Mouse (Mus musculus) neural tube, embryonic 13.5 days (tissue): ENCODE measurements around the gene Begain. TPM values are rescaled to one million over a fixed set of nuclear protein-coding genes. Genes with fewer than 3 reads are reported as not detected.

Experiments
- ATAC-seq: fragments of 200-750 bp; cut with Nextera tagmentation; 2 replicates; pipeline ENCODE4 v1.8.0; 2017; ENCODE audit warnings: low read depth, mild to moderate bottlenecking, moderate TSS enrichment, moderate library complexity
- H3K27ac ChIP-seq: fragments of 300-500 bp; sonication (generic); replicated peaks from 2 replicates; pipeline ENCODE4 v1.5.1; 2015; ENCODE audit warnings: moderate library complexity, mild to moderate bottlenecking, inconsistent platforms
- H3K27me3 ChIP-seq: fragments of 300-500 bp; sonication (generic); 2 replicates; pipeline ENCODE4 v1.6.1; 2015; ENCODE audit warnings: mild to moderate bottlenecking, inconsistent platforms
- H3K36me3 ChIP-seq: fragments of 300-500 bp; sonication (generic); 2 replicates; pipeline ENCODE4 v1.6.1; 2015; ENCODE audit warnings: mild to moderate bottlenecking, inconsistent platforms
- H3K4me1 ChIP-seq: fragments of 300-500 bp; sonication (generic); replicated peaks from 2 replicates; pipeline ENCODE4 v1.6.1; 2015; ENCODE audit warnings: inconsistent platforms
- H3K4me2 ChIP-seq: fragments of 300-500 bp; sonication (generic); 2 replicates; pipeline ENCODE4 v1.6.1; 2015; ENCODE audit warnings: inconsistent platforms, mild to moderate bottlenecking, moderate library complexity
- H3K4me3 ChIP-seq: fragments of 300-500 bp; sonication (generic); 2 replicates; pipeline ENCODE4 v1.5.1; 2015; ENCODE audit warnings: mild to moderate bottlenecking, inconsistent platforms
- H3K9ac ChIP-seq: fragments of 300-500 bp; sonication (generic); 2 replicates; pipeline ENCODE4 v1.6.1; 2015; ENCODE audit warnings: moderate library complexity, mild to moderate bottlenecking, inconsistent platforms
- H3K9me3 ChIP-seq: fragments of 300-500 bp; sonication (generic); 2 replicates; pipeline ENCODE4 v1.6.1; 2016; ENCODE audit warnings: inconsistent platforms
- WGBS: fragments of 180-500 bp; shearing (Covaris S2); methylation state at CpG from one replicate; pipeline ENCODE4 v1.1.7; 2015; 5-methylcytosine and 5-hydroxymethylcytosine counted together
- polyA plus RNA-seq: library from polyadenylated mRNA; unstranded; fragments of >200 nt; fragmentation: Nextera tagmentation; extraction: Ambion mirVana; gene quantifications from 2 replicates; pipeline ENCODE4 v1.2.1, GENCODE M21; 2015

The Begain gene
- polyA plus RNA-seq, 1 experiment from 2014 or later, result 25.0 TPM

DNA sequence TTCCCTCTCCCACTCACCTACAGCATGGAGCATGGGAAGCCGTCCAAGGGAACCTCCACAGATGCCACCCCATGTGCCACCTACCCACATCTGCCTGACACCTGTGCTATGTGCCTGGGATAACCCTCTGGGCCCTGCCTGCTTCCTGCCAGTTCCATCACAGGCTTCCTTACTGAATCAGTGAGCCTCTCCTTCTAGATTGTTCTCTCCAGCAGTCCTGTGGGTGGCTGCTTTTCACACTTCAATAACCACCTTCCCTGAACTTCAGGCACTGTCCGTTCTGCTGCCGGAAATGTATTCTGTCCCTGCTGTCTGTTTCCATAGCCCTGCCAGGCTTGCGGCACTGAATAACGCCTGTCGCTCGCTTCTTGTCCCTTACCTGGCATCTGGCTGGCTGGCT lies 22.4 kb downstream of the Begain start:
- ATAC-seq, result no peak
- WGBS, result 82% methylated on average over 7 of the region's 7 CpGs

DNA sequence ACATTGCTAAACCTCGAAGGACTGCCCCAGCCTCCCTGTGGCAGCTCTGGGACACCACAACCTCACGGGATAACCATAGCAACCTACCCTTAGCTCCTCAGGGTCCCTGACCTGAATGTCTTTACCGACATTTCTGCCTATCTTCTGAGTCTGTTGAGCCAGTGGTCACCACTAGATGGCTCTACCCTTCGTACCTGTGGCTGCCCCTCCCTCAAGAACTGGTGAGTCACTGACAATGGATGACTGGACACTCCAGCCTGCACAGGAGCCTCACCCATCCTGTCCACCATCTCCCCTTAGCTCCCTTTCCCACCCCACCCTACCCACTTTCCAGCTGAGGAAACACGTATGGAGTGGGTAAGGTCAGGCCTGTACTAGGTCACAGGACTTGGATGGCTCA lies 23.5 kb downstream of the Begain start:
- no peaks in the 10 kb centered on the region for H3K36me3 ChIP-seq
- 27% methylated on average over 5 of the region's 5 CpGs for WGBS
- H3K9ac ChIP-seq, result no peak overlapping the region
- no peaks in the 10 kb centered on the region for H3K4me1 ChIP-seq
- peak; percentile 24; the same call in 1 of the 2 replicates for ATAC-seq
- H3K9me3 ChIP-seq, result no peaks in the 10 kb centered on the region
- H3K27me3 ChIP-seq, result peaks cover 45% of the 10 kb centered on the region
- H3K27ac ChIP-seq, result no peak overlapping the region
- no peak overlapping the region for H3K4me3 ChIP-seq
- H3K4me2 ChIP-seq, result no peak overlapping the region

More for the DNA sequence above, 22.4 kb downstream of the Begain start:
- Histone ChIP-seq H3K36me3 (no peaks in the 10 kb centered on the region), H3K27me3 (peaks cover 49% of the 10 kb centered on the region), H3K9ac (no peak overlapping the region), H3K27ac (no peak overlapping the region), H3K4me2 (no peak overlapping the region), H3K4me1 (no peaks in the 10 kb centered on the region), H3K4me3 (no peak overlapping the region), H3K9me3 (no peaks in the 10 kb centered on the region)

DNA sequence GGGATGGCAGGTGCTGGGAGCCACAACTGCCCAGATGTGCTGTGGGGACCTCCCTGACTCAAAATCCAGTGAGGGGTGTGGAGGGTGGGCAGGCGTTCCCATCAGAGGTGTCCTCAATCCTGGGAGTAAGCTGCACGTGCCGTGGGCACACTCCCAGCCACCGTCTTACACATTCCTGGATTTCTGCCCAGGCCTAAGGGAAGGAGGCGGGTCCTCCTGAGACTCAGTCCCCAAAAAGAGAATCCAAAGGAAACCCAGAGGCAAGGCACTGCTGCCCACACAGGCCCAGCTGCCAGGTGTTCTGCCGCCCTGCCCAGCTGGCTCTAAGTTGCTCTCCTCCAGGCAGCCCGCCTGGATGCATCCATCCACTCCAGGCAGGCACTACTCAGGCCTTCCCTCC lies 28.7 kb downstream of the Begain start:
- WGBS, result 56% methylated on average over 7 of the region's 7 CpGs
- Histone ChIP-seq H3K4me1 (peaks cover 24% of the 10 kb centered on the region), H3K36me3 (peaks cover 4% of the 10 kb centered on the region; the same call in 1 of the 2 replicates), H3K9ac (no peak overlapping the region), H3K4me3 (no peak overlapping the region), H3K4me2 (no peak overlapping the region), H3K9me3 (no peaks in the 10 kb centered on the region), H3K27me3 (peaks cover 51% of the 10 kb centered on the region), H3K27ac (no peak overlapping the region)
- no peak for ATAC-seq

DNA sequence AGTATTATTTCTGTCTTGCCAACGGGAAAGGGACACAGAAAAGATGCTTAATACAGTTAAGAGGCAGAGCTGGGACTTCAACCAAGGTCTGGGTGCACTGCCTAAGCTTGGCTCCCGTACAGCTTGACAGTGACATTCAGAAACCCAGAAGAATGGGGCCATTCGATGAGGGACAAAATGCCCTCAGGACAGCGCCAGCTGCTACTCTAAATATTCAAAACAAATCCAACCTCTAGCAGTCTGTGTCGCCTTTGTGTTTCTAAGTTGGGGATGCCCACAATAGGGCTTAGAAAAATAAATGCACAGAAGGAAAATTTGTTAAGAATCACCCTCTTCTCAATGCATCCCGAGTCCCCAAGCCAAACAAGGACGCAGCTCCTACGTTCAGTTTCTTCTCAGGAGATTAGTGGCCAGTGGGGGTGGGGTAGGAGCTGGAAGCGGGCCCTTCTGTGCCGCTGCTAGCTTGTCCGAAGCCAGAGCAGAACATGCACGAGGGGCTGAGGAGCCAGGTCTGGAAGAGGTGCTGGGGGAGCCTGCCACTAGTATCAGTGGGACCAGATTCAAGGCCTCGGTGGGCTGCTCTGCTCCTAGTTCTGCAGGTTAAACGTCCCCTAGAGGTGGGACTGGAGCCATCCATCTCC lies 29.7 kb downstream of the Begain start:
- peaks cover 28% of the 10 kb centered on the region for H3K4me1 ChIP-seq
- peaks cover 50% of the 10 kb centered on the region for H3K27me3 ChIP-seq
- ATAC-seq, result 0 out of 2 replicates have a peak, but pooled peaks have one; percentile 22
- 31% methylated on average over 14 of the region's 14 CpGs for WGBS
- no peak overlapping the region for H3K4me2 ChIP-seq
- H3K4me3 ChIP-seq, result no peak overlapping the region
- H3K36me3 ChIP-seq, result peaks cover 13% of the 10 kb centered on the region
- no peaks in the 10 kb centered on the region for H3K9me3 ChIP-seq
- peak overlapping the region; percentile 49; the same call in 1 of the 2 replicates for H3K27ac ChIP-seq
- no peak overlapping the region for H3K9ac ChIP-seq

DNA sequence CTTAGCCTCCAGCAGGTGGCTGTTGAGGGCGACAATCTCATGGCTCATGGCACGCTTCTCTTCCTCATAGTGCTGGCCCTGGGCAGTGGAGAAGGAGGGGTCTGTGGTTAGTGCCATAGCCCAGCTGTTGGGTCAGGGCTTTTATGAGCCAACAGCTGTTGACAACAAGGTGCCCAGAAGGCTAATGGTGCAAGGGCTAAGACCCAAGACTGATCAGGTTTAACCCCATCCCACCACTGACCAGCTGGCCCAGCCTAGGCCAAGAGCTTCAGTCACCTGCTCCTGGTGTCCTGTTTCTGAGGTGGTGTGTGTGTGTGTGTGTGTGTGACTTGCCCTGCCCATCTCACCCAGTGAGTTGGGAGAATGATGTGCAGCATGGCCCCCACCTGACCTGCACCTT lies 31.0 kb downstream of the Begain start:
- H3K27ac ChIP-seq, result no peak overlapping the region
- H3K9ac ChIP-seq, result no peak overlapping the region
- no peak overlapping the region for H3K4me3 ChIP-seq
- H3K4me2 ChIP-seq, result no peak overlapping the region
- peaks cover 35% of the 10 kb centered on the region for H3K4me1 ChIP-seq
- peaks cover 13% of the 10 kb centered on the region for H3K36me3 ChIP-seq
- 84% methylated on average over 2 of the region's 2 CpGs for WGBS
- no peaks in the 10 kb centered on the region for H3K9me3 ChIP-seq
- peaks cover 52% of the 10 kb centered on the region for H3K27me3 ChIP-seq
- no peak for ATAC-seq

DNA sequence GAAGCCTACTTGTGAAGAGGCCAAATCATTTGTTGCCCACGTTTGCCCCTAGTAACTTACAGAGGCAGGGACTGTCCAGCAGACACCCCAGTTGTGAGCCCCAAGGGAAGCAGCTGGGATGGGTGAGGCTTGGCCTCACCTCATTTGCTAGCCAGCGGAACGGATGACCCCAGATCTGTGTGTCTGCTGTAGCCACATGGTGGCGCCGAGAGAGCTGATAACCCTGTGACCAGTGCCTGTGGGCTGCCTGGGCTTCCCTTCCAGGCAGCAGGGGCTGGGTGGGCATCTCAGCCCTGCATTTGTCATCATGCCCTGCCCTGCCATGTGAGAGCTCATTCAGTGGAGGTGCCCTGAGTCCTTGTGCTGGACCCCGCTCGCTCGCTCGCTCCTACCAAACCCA lies 44.2 kb downstream of the Begain start:
- Histone ChIP-seq H3K4me3 (no peak overlapping the region), H3K9me3 (no peaks in the 10 kb centered on the region), H3K36me3 (no peaks in the 10 kb centered on the region), H3K27me3 (no peaks in the 10 kb centered on the region), H3K9ac (no peak overlapping the region), H3K4me2 (no peak overlapping the region), H3K4me1 (peaks cover 29% of the 10 kb centered on the region), H3K27ac (no peak overlapping the region)
- 62% methylated on average over 9 of the region's 9 CpGs for WGBS
- no peak for ATAC-seq

DNA sequence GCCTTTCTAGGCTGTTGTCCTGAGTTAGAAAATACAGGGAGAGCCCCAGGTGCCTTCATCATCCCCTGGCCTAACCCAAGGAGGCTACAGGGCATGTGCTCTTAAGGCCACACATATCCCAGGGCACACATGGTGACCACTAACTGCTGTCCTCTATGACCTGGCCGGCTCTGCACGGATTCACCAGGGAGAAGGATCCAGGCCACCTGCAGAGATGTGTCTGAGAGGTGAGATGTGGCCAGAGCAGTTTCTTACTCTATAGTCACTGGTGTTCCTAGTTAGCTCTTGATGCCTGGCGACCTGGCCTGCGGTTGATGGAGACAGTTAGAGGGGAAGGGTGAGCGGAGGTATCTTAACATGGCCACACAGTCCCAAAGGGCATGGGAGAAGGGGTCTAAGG lies 45.1 kb downstream of the Begain start:
- Histone ChIP-seq H3K4me2 (no peak overlapping the region), H3K27ac (no peak overlapping the region), H3K27me3 (no peaks in the 10 kb centered on the region), H3K4me1 (peaks cover 29% of the 10 kb centered on the region), H3K4me3 (no peak overlapping the region), H3K9me3 (no peaks in the 10 kb centered on the region), H3K36me3 (no peaks in the 10 kb centered on the region), H3K9ac (no peak overlapping the region)
- WGBS, result 76% methylated on average over 5 of the region's 5 CpGs
- no peak for ATAC-seq

DNA sequence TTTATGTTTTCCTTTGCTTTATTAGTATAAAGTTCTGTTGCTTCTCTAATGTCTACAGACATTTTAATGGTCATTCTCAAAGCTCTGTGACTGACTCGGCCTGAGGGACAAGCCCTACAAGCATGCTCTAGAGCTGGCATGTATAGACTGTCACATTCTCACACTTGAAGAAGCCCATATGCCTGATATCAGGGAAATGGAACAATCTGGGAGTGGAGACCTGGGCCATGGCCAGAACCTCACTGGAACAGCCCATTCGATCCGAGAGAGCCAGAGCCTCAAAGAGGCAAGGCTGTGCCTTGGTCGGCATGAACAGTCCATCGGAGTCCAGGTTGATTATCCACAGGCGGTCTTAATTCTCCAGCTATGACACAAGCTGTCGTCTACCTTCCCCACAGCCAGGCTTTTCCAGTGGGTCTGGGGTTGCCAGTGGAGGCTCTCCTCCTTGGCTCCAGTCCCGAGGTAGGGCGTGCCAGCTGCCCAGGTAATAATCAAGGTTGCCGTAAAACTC lies 45.8 kb downstream of the Begain start:
- H3K9me3 ChIP-seq, result no peaks in the 10 kb centered on the region
- ATAC-seq, result no peak
- no peaks in the 10 kb centered on the region for H3K36me3 ChIP-seq
- H3K4me1 ChIP-seq, result peaks cover 29% of the 10 kb centered on the region
- 54% methylated on average over 10 of the region's 10 CpGs for WGBS
- no peak overlapping the region for H3K9ac ChIP-seq
- H3K4me3 ChIP-seq, result no peak overlapping the region
- H3K4me2 ChIP-seq, result no peak overlapping the region
- no peak overlapping the region for H3K27ac ChIP-seq
- no peaks in the 10 kb centered on the region for H3K27me3 ChIP-seq

DNA sequence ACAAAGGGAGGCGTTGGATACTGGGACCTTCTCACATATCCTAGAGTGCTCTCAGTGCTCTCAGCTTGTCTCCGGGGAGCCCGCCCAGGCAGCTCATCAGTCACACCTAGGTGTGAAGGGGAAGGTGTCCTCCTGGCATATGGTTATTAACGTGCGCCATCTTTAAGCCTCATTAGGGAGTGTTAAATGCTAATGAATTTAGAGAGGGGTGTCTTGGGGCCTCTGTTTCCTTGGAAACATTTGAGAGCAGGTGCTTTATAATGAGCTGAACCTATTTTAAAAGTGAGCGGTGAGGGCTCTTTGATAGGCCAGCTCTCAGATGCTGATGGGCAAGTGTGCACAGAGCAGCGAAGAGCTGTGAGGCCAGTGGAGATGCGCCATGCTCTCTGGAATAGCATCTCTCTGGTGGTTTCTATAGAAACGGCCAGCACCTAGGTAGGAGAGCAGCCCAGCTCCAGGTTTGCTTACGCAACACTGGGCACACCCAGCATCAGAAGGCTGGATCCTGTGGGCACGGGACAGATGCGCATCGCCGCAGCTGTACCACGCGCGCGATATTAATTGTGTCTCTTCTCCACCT lies 57.9 kb downstream of the Begain start:
- WGBS, result 50% methylated on average over 18 of the region's 18 CpGs
- ATAC-seq, result peak; percentile 77
- Histone ChIP-seq H3K4me3 (no peak overlapping the region), H3K4me1 (peaks cover 52% of the 10 kb centered on the region), H3K9me3 (no peaks in the 10 kb centered on the region), H3K9ac (no peak overlapping the region), H3K27me3 (no peaks in the 10 kb centered on the region), H3K36me3 (no peaks in the 10 kb centered on the region), H3K27ac (peak overlapping the region; percentile 40), H3K4me2 (peak overlapping the region; percentile 21; the same call in 1 of the 2 replicates)

DNA sequence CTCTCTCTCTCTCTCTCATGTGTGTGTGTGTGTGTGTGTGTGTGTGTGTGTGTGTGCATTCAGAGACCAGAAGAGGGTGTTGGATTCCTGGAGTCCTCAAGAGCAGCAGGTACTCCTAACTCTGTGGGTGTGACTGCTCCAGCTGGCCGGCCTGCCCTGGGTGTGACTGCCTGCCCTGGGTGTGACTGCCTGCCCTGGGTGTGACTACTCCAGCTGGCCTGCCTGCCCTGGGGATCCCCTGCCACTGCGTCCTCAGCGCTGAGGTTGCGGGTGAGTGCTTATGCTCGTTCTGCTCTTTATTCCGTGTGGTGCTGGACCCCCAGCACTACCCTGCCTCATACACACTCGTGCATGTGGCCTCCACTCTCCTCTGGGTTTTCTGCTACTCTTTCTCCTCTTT lies 65.0 kb downstream of the Begain start:
- no peak for ATAC-seq
- no peaks in the 10 kb centered on the region for H3K27me3 ChIP-seq
- no peaks in the 10 kb centered on the region for H3K36me3 ChIP-seq
- no peaks in the 10 kb centered on the region for H3K9me3 ChIP-seq
- H3K9ac ChIP-seq, result no peak overlapping the region
- no peak overlapping the region for H3K4me2 ChIP-seq
- no peak overlapping the region for H3K27ac ChIP-seq
- 75% methylated on average over 7 of the region's 7 CpGs for WGBS
- no peak overlapping the region for H3K4me3 ChIP-seq
- peaks cover 26% of the 10 kb centered on the region for H3K4me1 ChIP-seq

DNA sequence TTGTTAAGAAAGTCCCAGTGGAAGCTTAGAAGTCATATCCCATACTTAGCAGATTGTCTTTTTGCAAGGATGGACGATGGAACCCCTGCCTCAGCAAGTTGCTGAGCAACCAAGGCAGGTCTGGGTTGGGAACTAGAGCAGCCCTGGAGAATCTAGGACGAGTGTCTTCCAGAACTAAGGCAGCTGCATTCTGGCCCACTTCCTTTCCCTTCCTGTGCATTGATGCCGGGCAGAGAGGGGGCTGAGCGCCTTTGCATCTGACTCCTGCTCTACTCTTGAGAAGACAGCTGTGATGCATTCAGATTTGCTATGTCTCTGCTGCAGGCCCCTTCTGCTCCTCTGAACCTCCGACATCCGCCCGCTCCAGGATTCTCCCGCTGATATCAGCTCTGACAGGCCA lies 70.8 kb downstream of the Begain start:
- no peaks in the 10 kb centered on the region for H3K9me3 ChIP-seq
- peaks cover 27% of the 10 kb centered on the region for H3K4me1 ChIP-seq
- H3K36me3 ChIP-seq, result no peaks in the 10 kb centered on the region
- ATAC-seq, result no peak
- WGBS, result 59% methylated on average over 8 of the region's 8 CpGs
- H3K27me3 ChIP-seq, result no peaks in the 10 kb centered on the region
- H3K4me3 ChIP-seq, result no peak overlapping the region
- H3K9ac ChIP-seq, result no peak overlapping the region
- no peak overlapping the region for H3K27ac ChIP-seq
- H3K4me2 ChIP-seq, result no peak overlapping the region

DNA sequence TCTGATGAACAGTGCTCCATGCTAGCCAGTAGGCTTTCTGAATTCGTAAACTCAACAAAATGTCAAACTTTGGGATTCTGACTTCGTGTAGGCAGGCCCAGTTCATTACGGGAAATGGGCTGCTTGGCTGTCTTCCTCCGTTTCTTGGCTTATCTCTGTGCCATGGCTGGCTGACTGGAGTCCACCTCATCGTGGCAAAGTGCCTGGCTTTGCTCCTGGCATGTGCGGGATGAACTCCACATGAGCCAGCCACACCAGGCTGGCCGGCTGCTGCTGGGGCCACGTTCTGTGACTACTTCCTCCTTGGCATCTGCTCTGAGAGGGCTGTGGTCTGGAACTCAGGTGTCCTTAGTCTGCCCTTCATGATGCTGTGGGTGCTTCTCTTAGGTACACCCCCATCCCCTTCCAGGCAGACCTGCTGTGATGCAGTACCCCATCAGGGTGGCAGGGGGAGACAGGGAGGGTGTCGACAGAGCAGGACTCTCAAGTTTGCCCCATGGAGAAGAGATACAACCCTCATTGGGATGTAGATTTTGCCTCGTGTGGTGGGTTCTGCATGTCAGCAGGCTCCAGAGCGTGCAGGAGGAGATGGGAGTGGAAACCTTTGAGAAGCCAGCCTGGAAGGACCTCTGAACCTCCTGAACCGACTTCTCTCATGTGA lies 71.9 kb downstream of the Begain start:
- Histone ChIP-seq H3K4me3 (no peak overlapping the region), H3K4me2 (no peak overlapping the region), H3K9me3 (no peaks in the 10 kb centered on the region), H3K4me1 (peaks cover 27% of the 10 kb centered on the region), H3K27me3 (no peaks in the 10 kb centered on the region), H3K36me3 (no peaks in the 10 kb centered on the region), H3K9ac (no peak overlapping the region), H3K27ac (no peak overlapping the region)
- no peak for ATAC-seq
- 80% methylated on average over 12 of the region's 12 CpGs for WGBS
